Mouse (Mus musculus) urinary bladder, postnatal 10 days (tissue): ENCODE measurements around the gene Chordc1.
"Not testable (repeated sequence)": the region's sequence is repeated elsewhere in the genome, so short reads cannot be mapped to it uniquely, and the experiment has no call there.

Experiments
- DNase-seq: peaks from one replicate; pipeline ENCODE4 v3.0.0; 2022; ENCODE audit warnings: low spot score

Gene Chordc1

DNA sequence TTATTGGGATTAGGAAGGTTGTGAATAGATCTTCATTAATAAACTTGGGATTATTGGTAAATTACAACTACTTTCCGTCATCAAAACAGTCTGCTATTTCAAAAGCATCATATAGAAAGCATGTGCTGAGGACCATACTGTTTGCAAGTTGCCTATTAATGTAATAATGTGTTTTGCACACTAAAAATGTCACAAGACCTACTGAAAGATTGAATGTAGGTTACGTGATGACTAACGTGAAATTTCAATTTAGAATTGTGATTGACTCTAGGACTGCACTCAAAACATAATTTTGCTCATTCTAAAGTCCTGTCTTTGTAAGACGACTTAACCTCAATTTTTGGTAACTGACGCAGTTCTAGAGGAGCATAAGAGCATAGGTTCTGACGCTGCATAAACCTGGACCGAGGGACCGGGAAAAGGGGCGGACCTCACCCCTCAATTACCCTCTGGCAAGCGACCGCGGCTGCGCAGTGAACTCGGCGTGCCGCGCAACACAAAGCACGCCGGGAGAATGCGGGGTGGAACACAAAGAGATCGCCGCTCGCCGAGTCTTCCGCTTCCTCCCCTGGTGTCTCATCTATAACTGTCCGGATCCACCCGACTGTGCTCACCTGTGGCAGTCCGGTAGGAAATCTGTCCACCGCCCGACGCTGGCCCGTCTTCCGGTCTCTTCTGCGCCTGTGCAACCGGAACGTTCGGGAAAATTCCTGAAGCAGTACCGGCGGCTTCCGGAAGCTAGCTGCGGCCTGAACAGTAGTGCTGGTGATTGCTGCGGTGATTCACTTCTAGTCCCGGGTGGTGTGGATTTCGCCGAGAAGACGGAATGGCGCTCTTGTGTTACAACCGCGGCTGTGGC lies at the start of gene Chordc1:
Gene Chordc1, plus strand, starts transcription at position 555 of the 859 bp plus-strand sequence.
- DNase-seq = peak; percentile 65

DNA sequence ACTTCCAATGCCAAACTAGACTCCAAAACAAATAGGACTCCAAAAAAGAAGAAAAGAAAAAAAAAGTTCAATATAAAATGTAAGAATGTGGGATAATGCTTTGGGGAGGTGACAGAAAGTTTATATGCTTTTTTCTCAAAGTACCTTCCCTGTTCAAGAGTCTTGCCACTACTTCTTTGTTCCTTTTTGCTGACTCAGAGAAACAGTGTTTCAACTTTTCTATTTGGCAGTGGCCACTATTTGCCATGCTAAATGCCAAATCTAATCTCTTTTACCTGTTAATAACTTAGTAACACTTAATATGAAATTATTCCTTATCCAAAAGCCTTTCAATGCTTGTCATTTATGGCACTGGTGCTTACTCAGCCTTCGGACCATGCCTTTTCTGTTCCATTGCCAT lies 16.0 kb upstream of the Chordc1 start:
- DNase-seq = no peak

DNA sequence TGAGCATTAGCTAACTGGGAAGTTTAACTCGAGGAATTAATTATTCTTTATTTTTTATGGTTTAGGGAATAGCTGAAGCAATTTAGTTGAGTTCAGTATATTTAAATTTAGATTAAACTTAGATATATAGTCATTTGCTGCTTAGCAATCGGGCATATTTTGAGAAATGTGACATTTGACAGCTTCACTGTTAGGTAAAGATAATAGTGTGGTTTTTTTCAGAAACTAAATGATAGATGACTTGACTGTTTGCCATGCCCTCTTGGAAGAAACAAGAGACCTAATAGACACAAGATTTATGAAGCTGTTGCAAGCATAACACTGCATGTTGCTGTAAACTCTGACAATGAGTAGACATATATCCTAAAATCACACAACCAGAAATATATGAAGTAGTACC lies 15.1 kb upstream of the Chordc1 start:
- DNase-seq = no peak

DNA sequence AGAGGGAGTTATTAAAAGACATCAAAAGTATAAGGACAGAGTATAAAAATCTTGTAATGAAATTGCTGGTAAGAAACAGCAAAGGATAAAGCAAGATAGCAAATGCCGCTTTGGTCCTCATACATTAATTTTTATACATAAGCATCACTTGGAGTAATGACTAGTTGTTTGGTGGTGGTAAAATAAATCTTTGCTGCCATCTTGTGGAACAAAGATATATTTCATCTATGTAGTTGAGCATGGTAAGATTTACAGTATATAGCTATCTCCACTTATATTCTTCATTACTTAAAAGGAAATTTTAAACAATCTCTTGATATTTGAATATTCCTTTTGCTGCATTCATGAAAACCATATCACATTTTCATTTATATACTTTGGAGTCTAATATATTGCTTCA lies 14.4 kb upstream of the Chordc1 start:
- DNase-seq = no peak

DNA sequence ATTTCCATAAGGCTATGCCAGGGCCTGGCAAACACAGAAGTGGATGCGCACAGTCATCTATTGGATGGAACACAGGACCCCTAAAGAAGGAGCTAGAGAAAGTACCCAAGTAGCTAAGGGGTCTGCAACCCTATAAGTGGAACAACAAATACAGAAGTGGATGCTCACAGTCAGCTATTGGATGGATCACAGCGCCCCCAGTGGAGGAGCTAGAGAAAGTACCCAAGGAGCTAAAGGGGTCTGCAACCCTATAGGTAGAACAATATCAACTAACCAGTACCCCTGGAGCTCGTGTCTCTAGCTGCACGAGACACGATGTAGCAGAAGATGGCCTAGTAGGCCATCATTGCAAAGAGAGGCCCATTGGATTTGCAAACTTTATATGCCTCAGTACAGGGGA lies 13.2 kb upstream of the Chordc1 start:
- not testable (repeated sequence) for DNase-seq

DNA sequence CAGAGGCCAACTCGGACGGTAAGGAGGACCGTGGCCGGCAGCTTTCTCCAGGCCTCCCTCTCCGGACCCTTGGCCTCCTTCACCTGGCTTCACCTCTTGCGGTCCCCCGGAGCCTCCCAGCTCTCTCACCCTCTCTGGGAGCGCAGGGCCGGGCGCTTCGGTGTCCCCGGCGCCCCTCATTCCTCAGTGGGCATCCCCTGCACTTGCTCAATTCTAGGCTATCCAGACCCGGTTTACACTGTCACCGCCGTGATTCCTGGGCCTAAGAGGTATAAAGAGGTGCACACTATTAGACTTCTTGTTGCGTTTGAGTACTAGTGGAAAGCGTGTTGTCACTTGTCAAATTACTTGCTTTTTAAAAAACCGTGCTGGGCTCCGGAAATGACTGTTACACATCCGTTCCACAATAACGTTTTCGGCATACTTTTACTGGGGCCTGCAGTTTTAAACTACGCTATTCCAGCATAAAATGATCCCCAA lies 558 bp downstream of the Chordc1 start:
- DNase-seq = no peak

DNA sequence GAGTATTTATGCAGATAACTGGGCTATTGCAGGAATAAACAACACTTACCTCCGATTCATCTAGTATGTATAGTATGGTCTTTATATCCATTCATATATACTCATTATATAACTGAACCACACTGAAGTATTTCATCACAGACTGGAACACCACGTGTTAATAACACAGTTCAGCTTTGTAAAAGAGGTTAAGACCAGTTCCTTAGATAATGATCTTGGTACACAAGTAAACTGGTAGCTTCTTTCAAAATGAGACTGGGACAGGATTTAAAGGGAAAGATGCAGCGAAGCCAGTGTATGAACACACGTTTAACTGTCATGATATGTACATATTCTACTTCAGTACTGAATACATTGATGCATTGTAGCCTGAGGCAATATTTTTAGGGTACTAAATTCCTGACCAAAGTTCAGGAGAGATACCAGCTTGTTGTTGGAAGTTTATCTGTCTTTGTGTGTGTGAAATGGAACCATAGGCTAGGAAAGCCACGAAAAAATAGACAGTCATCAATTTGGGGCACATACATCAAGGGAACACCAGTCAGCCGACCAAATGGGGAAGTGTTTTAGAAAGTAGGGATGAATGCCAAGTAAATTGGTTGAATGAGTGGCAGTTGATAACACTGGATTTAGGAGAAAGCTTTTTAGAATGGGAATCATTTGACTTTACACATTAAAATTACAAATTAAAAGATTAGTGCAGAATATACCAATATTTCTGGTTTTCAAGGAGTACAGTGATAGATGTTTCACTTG lies 1.3 kb downstream of the Chordc1 start:
- no peak for DNase-seq

DNA sequence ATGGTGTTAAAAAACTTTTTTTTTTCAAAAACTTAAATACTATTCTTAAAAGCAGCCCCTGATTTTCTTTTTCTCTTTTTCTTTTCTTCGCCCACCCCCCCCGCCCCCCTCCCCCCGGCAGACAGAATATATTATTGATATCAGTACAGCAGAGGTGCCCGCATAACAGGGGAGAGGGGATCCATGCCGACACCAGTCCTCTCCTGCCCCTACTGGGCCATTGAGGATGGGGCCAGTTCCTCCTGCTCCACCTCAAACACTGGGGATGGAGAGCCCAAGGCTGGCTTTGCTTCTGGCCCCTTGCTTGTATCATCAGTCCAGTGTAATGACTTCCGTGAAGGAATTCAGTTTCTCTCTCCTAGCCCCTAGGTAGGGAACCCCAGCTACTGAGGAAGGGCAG lies 6.4 kb downstream of the Chordc1 start:
- no peak for DNase-seq

DNA sequence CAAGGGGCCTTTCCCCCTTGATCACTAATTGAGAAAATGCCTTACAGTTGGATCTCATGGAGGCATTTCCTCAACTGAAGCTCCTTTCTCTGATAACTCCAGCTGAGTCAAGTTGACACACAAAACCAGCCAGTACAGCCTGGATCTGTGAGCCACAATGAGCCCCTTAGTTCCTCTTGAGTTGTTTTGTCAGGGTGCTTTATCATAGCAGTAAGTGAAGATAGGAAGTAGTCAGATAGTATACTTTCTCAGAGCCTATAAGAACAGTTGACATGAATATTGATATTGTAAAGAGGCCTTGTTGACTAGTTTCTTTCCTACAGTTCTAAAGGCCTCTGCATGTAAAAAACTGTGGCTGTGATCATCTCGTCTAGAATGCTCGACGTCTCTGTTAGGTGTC lies 28.1 kb downstream of the Chordc1 start:
- no peak for DNase-seq
